Mouse (Mus musculus): ENCODE data around the gene Tspan7.

Gene Tspan7

GRCm38 (mm10) chrX:10484872-10485569, at the start of gene Tspan7:
TSS of gene Tspan7 (plus strand) at chrX:10485158.
- peak in 1 of 2 experiments; percentile 61 for DNase-seq (ENCODE audit: low spot score in 2 of 2)

- DNase-seq (ENCODE audit: low spot score in 2 of 2), result no peak
These were observed 35.5 kb upstream of the Tspan7 start for GRCm38 (mm10) chrX:10449323-10449980.

GRCm38 (mm10) chrX:10450143-10451060, 34.6 kb upstream of the Tspan7 start:
- DNase-seq (ENCODE audit: low spot score in 2 of 2), result no peak

- no peak for DNase-seq (ENCODE audit: low spot score in 2 of 2)
These were observed 31.2 kb upstream of the Tspan7 start for GRCm38 (mm10) chrX:10453798-10454197.

GRCm38 (mm10) chrX:10457256-10457655, 27.7 kb upstream of the Tspan7 start:
- DNase-seq (ENCODE audit: low spot score in 2 of 2), result no peak

- no peak for DNase-seq (ENCODE audit: low spot score in 2 of 2)
These were observed 7.9 kb upstream of the Tspan7 start for GRCm38 (mm10) chrX:10477088-10477487.

- DNase-seq (ENCODE audit: low spot score in 2 of 2), result no peak
These were observed 5.7 kb upstream of the Tspan7 start for GRCm38 (mm10) chrX:10479031-10479886.

GRCm38 (mm10) chrX:10479943-10480342, 5.0 kb upstream of the Tspan7 start:
- no peak for DNase-seq (ENCODE audit: low spot score in 2 of 2)

- no peak for DNase-seq (ENCODE audit: low spot score in 2 of 2)
These were observed 780 bp downstream of the Tspan7 start for GRCm38 (mm10) chrX:10485664-10486211.

- no peak for DNase-seq (ENCODE audit: low spot score in 2 of 2)
These were observed 13.6 kb downstream of the Tspan7 start for GRCm38 (mm10) chrX:10498580-10498979.

- no peak for DNase-seq (ENCODE audit: low spot score in 2 of 2)
These were observed 17.7 kb downstream of the Tspan7 start for GRCm38 (mm10) chrX:10502616-10503015.

GRCm38 (mm10) chrX:10514417-10514816, 29.5 kb downstream of the Tspan7 start:
- DNase-seq (ENCODE audit: low spot score in 2 of 2), result no peak

GRCm38 (mm10) chrX:10514971-10515370, 30.0 kb downstream of the Tspan7 start:
- DNase-seq (ENCODE audit: low spot score in 2 of 2), result no peak

GRCm38 (mm10) chrX:10516448-10516847, 31.5 kb downstream of the Tspan7 start:
- no peak for DNase-seq (ENCODE audit: low spot score in 2 of 2)

GRCm38 (mm10) chrX:10516925-10517324, 32.0 kb downstream of the Tspan7 start:
- no peak for DNase-seq (ENCODE audit: low spot score in 2 of 2)

- DNase-seq (ENCODE audit: low spot score in 2 of 2), result no peak
These were observed 32.8 kb downstream of the Tspan7 start for GRCm38 (mm10) chrX:10517756-10518155.

GRCm38 (mm10) chrX:10518510-10518909, 33.6 kb downstream of the Tspan7 start:
- DNase-seq (ENCODE audit: low spot score in 2 of 2), result no peak

GRCm38 (mm10) chrX:10535450-10535849, 50.5 kb downstream of the Tspan7 start:
- no peak for DNase-seq (ENCODE audit: low spot score in 2 of 2)

- DNase-seq (ENCODE audit: low spot score in 2 of 2), result no peak
These were observed 54.1 kb downstream of the Tspan7 start for GRCm38 (mm10) chrX:10539009-10539408.

- DNase-seq (ENCODE audit: low spot score in 2 of 2), result no peak
These were observed 54.7 kb downstream of the Tspan7 start for GRCm38 (mm10) chrX:10539482-10540166.
